Mouse (Mus musculus) brain, embryonic 14.5 days (tissue): ENCODE data around the gene Ivd.

ENCODE experiments used
- CTCF ChIP-seq: fragments of 200-500 bp; IDR thresholded peaks from 2 replicates; pipeline ENCODE4 v1.5.1; 2012; ENCODE audit warnings: inconsistent platforms, mild to moderate bottlenecking, moderate library complexity, borderline replicate concordance; ENCODE audit not compliant: insufficient read depth, insufficient read length; ENCODE audit errors: extremely low read depth
- POLR2A ChIP-seq: fragments of 200-500 bp; IDR thresholded peaks from 2 replicates; pipeline ENCODE4 v1.6.1; 2012; ENCODE audit warnings: mild to moderate bottlenecking, inconsistent platforms, borderline replicate concordance; ENCODE audit not compliant: poor library complexity, insufficient read depth, insufficient read length, severe bottlenecking; ENCODE audit errors: extremely low read depth

DNA sequence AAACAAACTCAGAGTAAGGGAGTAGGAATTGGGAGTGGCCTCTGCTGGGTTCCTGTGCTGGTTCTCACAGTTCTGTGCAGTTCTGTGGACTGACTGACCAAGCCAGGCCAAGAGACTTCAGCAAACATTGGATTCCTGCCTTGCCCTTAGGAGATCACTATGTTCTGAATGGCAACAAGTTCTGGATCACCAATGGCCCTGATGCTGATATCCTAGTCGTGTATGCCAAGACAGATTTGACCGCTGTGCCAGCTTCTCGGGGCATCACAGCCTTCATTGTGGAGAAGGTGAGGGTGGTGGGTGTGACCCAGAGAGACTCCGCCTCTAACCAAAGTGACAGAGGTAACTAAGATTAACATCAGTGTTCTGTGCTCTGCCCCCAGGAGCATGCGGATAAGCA is 11.3 kb downstream of the Ivd start:
- TF ChIP-seq CTCF: no peak
- no peak for TF ChIP-seq POLR2A
